Mouse (Mus musculus): ENCODE results near the gene Mob1a. TPM values are rescaled to one million over a fixed set of nuclear protein-coding genes. Genes with fewer than 3 reads are reported as not detected.

Mob1a gene
- polyA plus RNA-seq (2017; shearing (Covaris generic)): 176 TPM

GRCm38 (mm10) chr6:83325525-83326393 is at the start of gene Mob1a, which contains the start of gene Mthfd2:
Gene Mob1a (plus strand): TSS chr6:83326016.
Gene Mthfd2 (minus strand): TSS chr6:83325908.

DNA sequence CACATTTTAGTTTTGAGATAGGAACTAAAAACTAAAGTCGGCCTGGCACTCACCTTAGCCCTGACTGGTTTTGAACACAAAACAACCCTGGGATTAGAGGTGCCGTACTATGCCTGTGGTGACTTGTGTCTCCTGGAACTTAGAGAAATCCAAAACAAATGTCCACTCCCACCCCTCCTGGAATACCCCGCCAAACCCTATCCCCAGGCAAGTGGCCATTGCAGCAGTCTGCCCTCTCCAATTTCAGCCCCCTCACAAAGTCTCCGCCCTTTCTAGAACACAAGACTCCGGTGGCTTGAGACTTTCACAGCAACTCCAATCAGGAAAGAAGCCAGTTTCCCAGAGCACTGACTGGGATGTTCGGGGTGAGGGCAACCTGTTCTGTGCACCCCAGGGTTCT is 23.1 kb downstream of the Mob1a start, which contains the start of gene Bola3:
TSS of gene Bola3 (plus strand) at position 275 of the 400 bp plus-strand sequence.

Other genes starting within 250 kb of the Mob1a start
- 25.5 TPM for gene Pcgf1, start 248.1 kb upstream of the Mob1a start, polyA plus RNA-seq (2017; shearing (Covaris generic))
- gene Lbx2, start 239.6 kb upstream of the Mob1a start, polyA plus RNA-seq (2017; shearing (Covaris generic)): not detected
- gene Ccdc142, start 224.4 kb upstream of the Mob1a start, polyA plus RNA-seq (2017; shearing (Covaris generic)): 2.9 TPM
- 7.2 TPM for gene Gm42688, start 224.4 kb upstream of the Mob1a start, polyA plus RNA-seq (2017; shearing (Covaris generic))
- gene Mrpl53, start 217.0 kb upstream of the Mob1a start, polyA plus RNA-seq (2017; shearing (Covaris generic)): 29.6 TPM
- 71.4 TPM for gene Mogs, start 210.5 kb upstream of the Mob1a start, polyA plus RNA-seq (2017; shearing (Covaris generic))
- gene Wbp1, start 204.5 kb upstream of the Mob1a start, polyA plus RNA-seq (2017; shearing (Covaris generic)): 58.8 TPM
- 26.6 TPM for gene Ino80b, start 200.6 kb upstream of the Mob1a start, polyA plus RNA-seq (2017; shearing (Covaris generic))
- gene Rtkn, start 190.6 kb upstream of the Mob1a start, polyA plus RNA-seq (2017; shearing (Covaris generic)): 0.77 TPM
- 0.62 TPM for gene Wdr54, start 169.6 kb upstream of the Mob1a start, polyA plus RNA-seq (2017; shearing (Covaris generic))
- not detected for gene 1700003E16Rik, start 169.6 kb upstream of the Mob1a start, polyA plus RNA-seq (2017; shearing (Covaris generic))
- gene Dctn1, start 160.1 kb upstream of the Mob1a start, polyA plus RNA-seq (2017; shearing (Covaris generic)): 60.1 TPM
- 0.81 TPM for gene Slc4a5, start 106.2 kb upstream of the Mob1a start, polyA plus RNA-seq (2017; shearing (Covaris generic))
- 63.8 TPM for gene Mthfd2, start 108 bp upstream of the Mob1a start, polyA plus RNA-seq (2017; shearing (Covaris generic))
- gene Bola3, start 23.1 kb downstream of the Mob1a start, polyA plus RNA-seq (2017; shearing (Covaris generic)): 74.8 TPM
- 45.6 TPM for gene Tet3, start 133.1 kb downstream of the Mob1a start, polyA plus RNA-seq (2017; shearing (Covaris generic))
- 83.1 TPM for gene Dguok, start 181.0 kb downstream of the Mob1a start, polyA plus RNA-seq (2017; shearing (Covaris generic))
- 0.55 TPM for gene Actg2, start 210.2 kb downstream of the Mob1a start, polyA plus RNA-seq (2017; shearing (Covaris generic))
- gene Stambp, start 246.7 kb downstream of the Mob1a start, polyA plus RNA-seq (2017; shearing (Covaris generic)): 23.2 TPM